Mouse (Mus musculus): ENCODE results near the gene Gabra4. TPM values are rescaled to one million over a fixed set of nuclear protein-coding genes. Genes with fewer than 3 reads are reported as not detected.
A peak's percentile ranks its signal among the peaks of the same experiment; 100 is the strongest.

Gabra4 gene
- polyA plus RNA-seq, 2 experiments: 0.02 TPM; not detected in 1

DNA sequence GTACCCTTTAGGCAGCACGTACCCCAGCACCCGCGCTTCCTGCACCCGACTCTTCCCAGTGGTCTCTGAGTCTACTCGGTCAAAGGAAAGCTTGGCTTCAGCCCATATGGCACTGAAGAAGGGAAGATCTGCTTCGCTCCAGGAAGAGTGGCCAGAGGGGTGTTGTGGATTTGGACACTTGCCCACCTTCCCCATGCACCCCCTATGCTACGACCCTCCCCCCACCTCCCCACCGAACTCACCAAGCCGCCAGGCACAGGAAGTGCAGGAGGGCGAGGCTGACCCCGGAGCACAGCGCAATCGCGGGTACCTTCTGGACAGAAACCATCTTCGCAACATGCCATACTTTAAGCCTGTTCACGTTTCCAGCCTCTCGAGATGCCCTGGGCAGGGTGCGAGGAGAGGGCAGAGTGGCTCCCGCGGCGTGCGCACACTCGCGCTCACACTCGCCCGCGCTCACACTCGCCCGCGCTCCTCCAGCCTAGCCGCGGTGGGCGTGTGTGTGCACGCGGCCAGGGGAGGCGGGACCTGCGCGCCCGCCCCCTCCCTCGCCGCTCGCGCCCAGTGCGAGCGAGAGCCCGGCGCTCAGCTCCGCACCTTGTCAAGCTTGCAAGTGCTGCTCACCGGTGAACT lies 510 bp downstream of the Gabra4 start, which contains the start of gene Gabrb1:
TSS of gene Gabrb1 (plus strand) at position 632 of the 633 bp plus-strand sequence.
- Histone ChIP-seq H3K4me2 (ENCODE audit: low read depth) (peak within 1 kb of the TSS; percentile 52), H3K27me3 (ENCODE audit: control insufficient read depth, insufficient read depth, low read length) (peaks cover 13% of the 10 kb centered on the region), H3K9ac (replicated peaks) (no peak within 1 kb of the TSS), H3K27ac (no peak within 1 kb of the TSS), H3K4me3 (ENCODE audit: insufficient read depth in 1 of 2, low read depth in 2 of 2, low read length in 2 of 2) (peak within 1 kb of the TSS; percentile 21 to 35; a peak in 3 of 4 replicates), H3K9me3 (ENCODE audit: control insufficient read depth, low read length) (no peaks in the 10 kb centered on the region), H3K36me3 (replicated peaks; ENCODE audit: control insufficient read depth, insufficient read depth, low read depth) (no peaks in the 10 kb centered on the region), H3K4me1 (replicated peaks; ENCODE audit: control insufficient read depth in 2 of 2, insufficient read depth in 2 of 2, low read length in 1 of 2) (no peaks in the 10 kb centered on the region)
- WGBS (ENCODE audit: insufficient replicate concordance): 2% methylated on average over 49 of the region's 49 CpGs
- no peak for DNase-seq (ENCODE audit: low read depth in 3 of 3, low spot score in 3 of 3)
- no peak for TF ChIP-seq EP300 (IDR thresholded peaks at IDR 0.05; ENCODE audit: low read depth)
- TF ChIP-seq CTCF (IDR thresholded peaks at IDR 0.05; ENCODE audit: low read depth): no peak
- no peak for ATAC-seq (ENCODE audit: insufficient read depth)

DNA sequence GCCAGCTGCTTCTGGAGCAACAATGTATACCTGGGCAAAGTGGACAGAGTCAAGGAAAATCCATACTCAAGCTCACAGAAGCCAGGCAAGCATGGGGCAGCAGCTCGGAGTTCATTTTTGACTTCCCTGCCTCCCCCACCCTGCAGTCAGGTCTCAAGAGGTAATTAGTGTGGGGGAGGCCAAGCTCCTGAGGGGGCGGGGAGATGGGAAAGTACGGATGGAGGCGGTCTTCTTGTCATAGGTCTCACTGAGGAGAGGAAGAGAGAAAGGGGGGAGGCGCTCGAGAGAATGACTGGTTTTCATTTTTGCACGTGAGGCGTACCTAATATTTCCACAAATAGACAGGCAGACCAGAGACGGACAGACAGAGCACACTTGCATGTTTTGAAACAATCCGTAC lies 1.3 kb downstream of the Gabra4 start:
- TF ChIP-seq EP300 (IDR thresholded peaks at IDR 0.05; ENCODE audit: low read depth) (no peak), CTCF (IDR thresholded peaks at IDR 0.05; ENCODE audit: low read depth) (no peak)
- Histone ChIP-seq H3K4me3 (ENCODE audit: insufficient read depth in 1 of 2, low read depth in 2 of 2, low read length in 2 of 2) (no peak overlapping the region), H3K27me3 (ENCODE audit: control insufficient read depth, insufficient read depth, low read length) (peaks cover 13% of the 10 kb centered on the region), H3K9me3 (ENCODE audit: control insufficient read depth, low read length) (no peaks in the 10 kb centered on the region), H3K4me1 (replicated peaks; ENCODE audit: control insufficient read depth in 2 of 2, insufficient read depth in 2 of 2, low read length in 1 of 2) (no peaks in the 10 kb centered on the region), H3K36me3 (replicated peaks; ENCODE audit: control insufficient read depth, insufficient read depth, low read depth) (no peaks in the 10 kb centered on the region), H3K4me2 (ENCODE audit: low read depth) (no peak overlapping the region), H3K9ac (replicated peaks) (no peak overlapping the region), H3K27ac (no peak overlapping the region)
- ATAC-seq (ENCODE audit: insufficient read depth): no peak
- DNase-seq (ENCODE audit: low read depth in 3 of 3, low spot score in 3 of 3): no peak
- 6% methylated on average over 10 of the region's 10 CpGs for WGBS (ENCODE audit: insufficient replicate concordance)

DNA sequence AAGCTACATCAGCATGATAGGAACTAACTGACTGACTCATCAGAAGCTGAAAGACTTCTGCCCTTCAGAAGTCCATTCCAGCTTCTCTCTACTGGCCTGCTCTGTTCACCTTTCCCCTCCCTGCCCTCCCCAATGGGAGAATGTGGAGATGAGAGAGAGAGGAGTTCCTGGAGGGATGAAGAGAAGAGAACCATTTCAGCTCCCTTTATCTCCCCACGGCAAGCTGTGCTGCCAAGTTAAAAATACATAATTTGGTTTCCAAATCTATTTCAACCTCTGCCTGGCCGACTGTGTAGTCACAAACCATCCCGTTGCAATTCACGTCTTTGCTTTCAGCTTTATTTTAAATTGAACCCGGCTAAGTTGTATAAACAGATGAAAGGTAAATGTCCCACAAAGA lies 4.1 kb downstream of the Gabra4 start:
- H3K4me1 ChIP-seq (replicated peaks; ENCODE audit: control insufficient read depth in 2 of 2, insufficient read depth in 2 of 2, low read length in 1 of 2): no peaks in the 10 kb centered on the region
- peaks cover 13% of the 10 kb centered on the region for H3K27me3 ChIP-seq (ENCODE audit: control insufficient read depth, insufficient read depth, low read length)
- no peaks in the 10 kb centered on the region for H3K9me3 ChIP-seq (ENCODE audit: control insufficient read depth, low read length)
- WGBS (ENCODE audit: insufficient replicate concordance): 62% methylated on average over 5 of the region's 5 CpGs
- no peak overlapping the region for H3K4me2 ChIP-seq (ENCODE audit: low read depth)
- H3K36me3 ChIP-seq (replicated peaks; ENCODE audit: control insufficient read depth, insufficient read depth, low read depth): no peaks in the 10 kb centered on the region
- no peak for DNase-seq (ENCODE audit: low read depth in 3 of 3, low spot score in 3 of 3)
- H3K27ac ChIP-seq: no peak overlapping the region
- H3K4me3 ChIP-seq (ENCODE audit: insufficient read depth in 1 of 2, low read depth in 2 of 2, low read length in 2 of 2): no peak overlapping the region
- TF ChIP-seq CTCF (IDR thresholded peaks at IDR 0.05; ENCODE audit: low read depth) (no peak), EP300 (IDR thresholded peaks at IDR 0.05; ENCODE audit: low read depth) (no peak)
- no peak for ATAC-seq (ENCODE audit: insufficient read depth)
- H3K9ac ChIP-seq (replicated peaks): no peak overlapping the region

DNA sequence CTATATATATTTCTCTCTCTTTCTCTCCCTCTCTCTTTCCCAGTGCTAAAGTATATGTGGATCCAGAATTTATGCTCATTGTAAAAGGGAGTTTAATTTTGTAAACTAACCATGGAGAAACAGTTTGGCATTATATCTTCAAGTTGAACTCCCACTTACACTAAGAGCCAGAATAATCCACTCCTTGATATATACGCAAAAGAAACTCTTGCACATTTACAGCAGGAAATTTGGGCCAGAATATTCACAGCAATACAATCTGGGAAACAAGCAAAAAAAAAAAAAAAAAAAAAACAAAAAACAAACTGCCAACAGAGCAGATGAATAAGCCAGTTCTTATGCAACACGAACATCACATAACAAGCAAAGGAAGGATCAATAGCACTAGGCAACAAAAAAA lies 10.0 kb downstream of the Gabra4 start:
- Histone ChIP-seq H3K27me3 (ENCODE audit: control insufficient read depth, insufficient read depth, low read length) (no peaks in the 10 kb centered on the region), H3K36me3 (replicated peaks; ENCODE audit: control insufficient read depth, insufficient read depth, low read depth) (no peaks in the 10 kb centered on the region), H3K9ac (replicated peaks) (no peak overlapping the region), H3K4me2 (ENCODE audit: low read depth) (no peak overlapping the region), H3K9me3 (ENCODE audit: control insufficient read depth, low read length) (no peaks in the 10 kb centered on the region), H3K4me1 (replicated peaks; ENCODE audit: control insufficient read depth in 2 of 2, insufficient read depth in 2 of 2, low read length in 1 of 2) (no peaks in the 10 kb centered on the region), H3K4me3 (ENCODE audit: insufficient read depth in 1 of 2, low read depth in 2 of 2, low read length in 2 of 2) (no peak overlapping the region), H3K27ac (no peak overlapping the region)
- DNase-seq (ENCODE audit: low read depth in 3 of 3, low spot score in 3 of 3): no peak
- 60% methylated on average over 2 of the region's 2 CpGs for WGBS (ENCODE audit: insufficient replicate concordance)
- no peak for ATAC-seq (ENCODE audit: insufficient read depth)
- TF ChIP-seq EP300 (IDR thresholded peaks at IDR 0.05; ENCODE audit: low read depth) (no peak), CTCF (IDR thresholded peaks at IDR 0.05; ENCODE audit: low read depth) (no peak)

DNA sequence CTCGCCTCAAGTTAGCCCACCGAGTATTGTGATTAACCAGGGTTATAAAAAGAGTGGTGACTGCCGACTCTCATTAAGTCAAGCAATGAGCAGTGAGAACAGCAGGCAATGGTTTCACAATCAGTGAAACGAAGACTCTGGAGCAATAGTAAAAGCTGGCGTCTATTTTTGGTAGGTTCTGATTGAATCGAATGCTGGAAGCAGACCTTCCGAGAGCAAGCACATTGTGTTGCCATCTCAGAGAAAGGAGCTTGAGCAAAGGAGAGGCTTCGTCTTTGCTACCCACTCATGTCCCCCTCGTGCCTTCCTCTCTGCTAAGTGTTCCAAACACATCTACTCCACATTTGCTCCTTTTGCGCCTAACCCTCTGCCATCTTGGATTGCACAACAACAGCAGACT lies 18.3 kb downstream of the Gabra4 start:
- Histone ChIP-seq H3K36me3 (replicated peaks; ENCODE audit: control insufficient read depth, insufficient read depth, low read depth) (no peaks in the 10 kb centered on the region), H3K27me3 (ENCODE audit: control insufficient read depth, insufficient read depth, low read length) (no peaks in the 10 kb centered on the region), H3K9me3 (ENCODE audit: control insufficient read depth, low read length) (no peaks in the 10 kb centered on the region), H3K4me3 (ENCODE audit: insufficient read depth in 1 of 2, low read depth in 2 of 2, low read length in 2 of 2) (no peak overlapping the region), H3K9ac (replicated peaks) (no peak overlapping the region), H3K4me2 (ENCODE audit: low read depth) (no peak overlapping the region), H3K4me1 (replicated peaks; ENCODE audit: control insufficient read depth in 2 of 2, insufficient read depth in 2 of 2, low read length in 1 of 2) (no peaks in the 10 kb centered on the region), H3K27ac (no peak overlapping the region)
- ATAC-seq (ENCODE audit: insufficient read depth) (no peak), DNase-seq (ENCODE audit: low read depth in 3 of 3, low spot score in 3 of 3) (no peak)
- TF ChIP-seq EP300 (IDR thresholded peaks at IDR 0.05; ENCODE audit: low read depth) (no peak), CTCF (IDR thresholded peaks at IDR 0.05; ENCODE audit: low read depth) (no peak)
- WGBS (ENCODE audit: insufficient replicate concordance): 62% methylated on average over 10 of the region's 10 CpGs

Data from liver, embryonic 14.5 days (tissue).